Mouse (Mus musculus) stomach, embryonic 14.5 days (tissue): ENCODE data around the gene Ero1lb. TPM values are rescaled to one million over a fixed set of nuclear protein-coding genes. Genes with fewer than 3 reads are reported as not detected.

Source experiments
- ATAC-seq: fragments of 200-750 bp; cut with Nextera tagmentation; 2 replicates; pipeline ENCODE4 v1.8.0; 2017; ENCODE audit warnings: low read depth, moderate TSS enrichment; ENCODE audit not compliant: insufficient number of reproducible peaks, insufficient read depth, low FRiP score
- H3K27ac ChIP-seq: fragments of 300-500 bp; sonication (generic); 2 replicates; pipeline ENCODE4 v1.5.1; 2014; ENCODE audit warnings: mild to moderate bottlenecking, low read length, moderate library complexity, mixed read lengths
- H3K27me3 ChIP-seq: fragments of 300-500 bp; sonication (generic); 2 replicates; pipeline ENCODE4 v1.6.1; 2014; ENCODE audit warnings: low read length, control low read depth, mixed read lengths; ENCODE audit not compliant: control insufficient read depth, insufficient read depth
- H3K36me3 ChIP-seq: fragments of 300-500 bp; sonication (generic); 2 replicates; pipeline ENCODE4 v1.6.1; 2014; ENCODE audit warnings: mild to moderate bottlenecking, control low read depth, low read length, moderate library complexity, mixed read lengths; ENCODE audit not compliant: control insufficient read depth, insufficient read depth
- H3K4me1 ChIP-seq: fragments of 300-500 bp; sonication (generic); 2 replicates; pipeline ENCODE4 v1.6.1; 2014; ENCODE audit warnings: low read length, control low read depth, mixed read lengths; ENCODE audit not compliant: control insufficient read depth, insufficient read depth
- H3K4me2 ChIP-seq: fragments of 300-500 bp; sonication (generic); replicated peaks from 2 replicates; pipeline ENCODE4 v1.6.1; 2014; ENCODE audit warnings: low read depth, low read length, control low read depth
- H3K4me3 ChIP-seq: fragments of 300-500 bp; sonication (generic); 2 replicates; pipeline ENCODE4 v1.5.1; 2014; ENCODE audit warnings: low read depth, low read length, control low read depth
- H3K9ac ChIP-seq: fragments of 300-500 bp; sonication (generic); replicated peaks from 2 replicates; pipeline ENCODE4 v1.6.1; 2014; ENCODE audit warnings: low read depth, mild to moderate bottlenecking, control low read depth, low read length, moderate library complexity, mixed read lengths
- H3K9me3 ChIP-seq: fragments of 300-500 bp; sonication (generic); 2 replicates; pipeline ENCODE4 v1.6.1; 2016; ENCODE audit warnings: low read depth, low read length, control low read depth; ENCODE audit not compliant: control insufficient read depth
- WGBS: fragments of 180-500 bp; shearing (Covaris S2); extraction: QIAGEN DNeasy Blood & Tissue Kit; methylation state at CpG from one replicate; pipeline ENCODE4 v1.1.7; 2014; 5-methylcytosine and 5-hydroxymethylcytosine counted together
- polyA plus RNA-seq: library from polyadenylated mRNA; unstranded; fragments of >200 nt; fragmentation: Nextera tagmentation; extraction: Ambion mirVana; gene quantifications from 2 replicates; pipeline ENCODE4 v1.2.1, GENCODE M21; 2014

Gene Ero1lb
- 8.6 and 8.9 TPM in 2 replicates for polyA plus RNA-seq

GRCm38 (mm10) chr13:12565621-12566390 lies at the start of gene Ero1lb:
Gene Ero1lb (plus strand): TSS chr13:12565874.
- peak; percentile 100 for ATAC-seq
- under 1% methylated on average over 71 of the region's 73 CpGs for WGBS
- H3K27ac ChIP-seq: no peak within 1 kb of the TSS

GRCm38 (mm10) chr13:12519371-12519770 lies 46.3 kb upstream of the Ero1lb start:
- no peak overlapping the region; the same call in 1 of the 2 replicates for H3K9ac ChIP-seq
- H3K4me3 ChIP-seq: peak overlapping the region; percentile 56
- ATAC-seq: no peak
- peak overlapping the region; percentile 94 for H3K4me2 ChIP-seq
- no peaks in the 10 kb centered on the region for H3K4me1 ChIP-seq
- no peaks in the 10 kb centered on the region for H3K27me3 ChIP-seq
- no peaks in the 10 kb centered on the region for H3K36me3 ChIP-seq
- H3K27ac ChIP-seq: no peak overlapping the region
- no peaks in the 10 kb centered on the region for H3K9me3 ChIP-seq
- 3% methylated on average over 18 of the region's 18 CpGs for WGBS

More at GRCm38 (mm10) chr13:12565621-12566390, at the start of gene Ero1lb:
- Histone ChIP-seq H3K4me1 (no peaks in the 10 kb centered on the region), H3K4me3 (peak within 1 kb of the TSS; percentile 59), H3K4me2 (peak within 1 kb of the TSS; percentile 73), H3K9ac (peak within 1 kb of the TSS; percentile 34), H3K36me3 (no peaks in the 10 kb centered on the region), H3K27me3 (no peaks in the 10 kb centered on the region), H3K9me3 (no peaks in the 10 kb centered on the region)

- H3K27ac ChIP-seq: peak within 1 kb of the TSS; percentile 58; the same call in 1 of the 2 replicates
- peak; percentile 87 for ATAC-seq
- under 1% methylated on average over 35 of the region's 35 CpGs for WGBS
These were observed 45.6 kb upstream of the Ero1lb start, which contains the start of gene Edaradd for GRCm38 (mm10) chr13:12519955-12520584. Gene Edaradd (minus strand): TSS chr13:12520438.

GRCm38 (mm10) chr13:12522346-12522745 lies 43.3 kb upstream of the Ero1lb start:
- Histone ChIP-seq H3K9ac (no peak overlapping the region), H3K4me2 (no peak overlapping the region), H3K9me3 (no peaks in the 10 kb centered on the region), H3K4me1 (no peaks in the 10 kb centered on the region), H3K36me3 (no peaks in the 10 kb centered on the region), H3K27me3 (no peaks in the 10 kb centered on the region), H3K27ac (no peak overlapping the region), H3K4me3 (no peak overlapping the region)
- ATAC-seq: no peak

More at GRCm38 (mm10) chr13:12519955-12520584, 45.6 kb upstream of the Ero1lb start, which contains the start of gene Edaradd:
- no peaks in the 10 kb centered on the region for H3K36me3 ChIP-seq
- H3K4me2 ChIP-seq: peak within 1 kb of the TSS; percentile 94
- H3K4me1 ChIP-seq: no peaks in the 10 kb centered on the region
- H3K27me3 ChIP-seq: no peaks in the 10 kb centered on the region
- peak within 1 kb of the TSS; percentile 52 for H3K9ac ChIP-seq
- peak within 1 kb of the TSS; percentile 56 for H3K4me3 ChIP-seq
- no peaks in the 10 kb centered on the region for H3K9me3 ChIP-seq

- Histone ChIP-seq H3K4me3 (no peak overlapping the region), H3K36me3 (no peaks in the 10 kb centered on the region), H3K9ac (no peak overlapping the region), H3K4me1 (no peaks in the 10 kb centered on the region), H3K27ac (no peak overlapping the region), H3K9me3 (no peaks in the 10 kb centered on the region), H3K27me3 (no peaks in the 10 kb centered on the region), H3K4me2 (no peak overlapping the region)
- no peak for ATAC-seq
- WGBS: 85% methylated on average over 4 of the region's 4 CpGs
These were observed 40.0 kb upstream of the Ero1lb start for GRCm38 (mm10) chr13:12525678-12526077.

GRCm38 (mm10) chr13:12534628-12535027 lies 31.0 kb upstream of the Ero1lb start:
- no peak overlapping the region for H3K9ac ChIP-seq
- H3K36me3 ChIP-seq: no peaks in the 10 kb centered on the region
- 64% methylated on average over 3 of the region's 3 CpGs for WGBS
- H3K27me3 ChIP-seq: no peaks in the 10 kb centered on the region
- no peaks in the 10 kb centered on the region for H3K4me1 ChIP-seq
- no peak overlapping the region for H3K4me2 ChIP-seq
- no peak for ATAC-seq
- H3K9me3 ChIP-seq: no peaks in the 10 kb centered on the region
- H3K4me3 ChIP-seq: no peak overlapping the region
- no peak overlapping the region for H3K27ac ChIP-seq

GRCm38 (mm10) chr13:12537971-12538370 lies 27.7 kb upstream of the Ero1lb start:
- H3K9me3 ChIP-seq: no peaks in the 10 kb centered on the region
- H3K4me1 ChIP-seq: peaks cover 8% of the 10 kb centered on the region
- no peak overlapping the region for H3K9ac ChIP-seq
- H3K36me3 ChIP-seq: no peaks in the 10 kb centered on the region
- H3K4me3 ChIP-seq: no peak overlapping the region
- no peaks in the 10 kb centered on the region for H3K27me3 ChIP-seq
- H3K4me2 ChIP-seq: no peak overlapping the region
- ATAC-seq: no peak
- WGBS: 69% methylated on average over 6 of the region's 6 CpGs
- no peak overlapping the region for H3K27ac ChIP-seq

- Histone ChIP-seq H3K27me3 (no peaks in the 10 kb centered on the region), H3K4me1 (peaks cover 11% of the 10 kb centered on the region), H3K27ac (no peak overlapping the region), H3K36me3 (no peaks in the 10 kb centered on the region), H3K4me3 (no peak overlapping the region), H3K9me3 (no peaks in the 10 kb centered on the region), H3K9ac (no peak overlapping the region), H3K4me2 (no peak overlapping the region)
- ATAC-seq: no peak
- 44% methylated on average over 11 of the region's 11 CpGs for WGBS
These were observed 26.0 kb upstream of the Ero1lb start for GRCm38 (mm10) chr13:12539716-12540115.
